Mouse (Mus musculus): ENCODE measurements at regions not wholly inside any gene's neighbourhood (a gene's known extent, or its start where the extent isn't known, plus 50 kb on each side); places are given as distances from the start of the nearest gene placed in this dataset.

- in situ Hi-C loops (cut with MboI, MseI), result loop anchor here (10.0 kb wide), 1 partner anchor 1161 kb away; no protein-coding TSS in a partner anchor
Measured at GRCm38 (mm10) chr4:29525769-29526658, 713.1 kb downstream of the Epha7 start.
